Mouse (Mus musculus) adrenal gland, adult 2 months (tissue): Measurements from ENCODE around the gene Pik3c2a. TPM values are rescaled to one million over a fixed set of nuclear protein-coding genes. Genes with fewer than 3 reads are reported as not detected.

ENCODE experiments used
- DNase-seq: peaks from one replicate; pipeline ENCODE4 v3.0.0; 2021
- long read RNA-seq: library from polyadenylated mRNA; stranded (forward); transcript quantifications from one replicate; pipeline ENCODE4 v2.0.0, GENCODE M21; 2021
- polyA plus RNA-seq: library from polyadenylated mRNA; depleted of rRNA; stranded (reverse); fragments of >200 nt; gene quantifications from 2 replicates; pipeline ENCODE4 v1.2.3, GENCODE M21; 2012; rRNA removed
- total RNA-seq, 2 experiments: library from RNA; stranded (reverse); gene quantifications; 2 replicates each; pipeline ENCODE4 v1.2.3; 2021

Gene Pik3c2a
- total RNA-seq = 10 to 100 TPM; 26.2 to 31.8 TPM
- 0.74 and 0.98 TPM in 2 replicates for polyA plus RNA-seq
- long read RNA-seq, full-length matches to known transcripts = 1 of 1 reads
- long read RNA-seq, partial matches to known transcripts = 0 of 1 reads
- long read RNA-seq, other reads (novel, unspliced or antisense) = 0 of 1 reads

GRCm38 (mm10) chr7:116443004-116443696 lies at the start of gene Pik3c2a:
TSS of gene Pik3c2a (minus strand) at chr7:116443449.
- peak; percentile 98 for DNase-seq

GRCm38 (mm10) chr7:116491113-116491512 lies 47.9 kb upstream of the Pik3c2a start:
- peak; percentile 8 for DNase-seq

DNA sequence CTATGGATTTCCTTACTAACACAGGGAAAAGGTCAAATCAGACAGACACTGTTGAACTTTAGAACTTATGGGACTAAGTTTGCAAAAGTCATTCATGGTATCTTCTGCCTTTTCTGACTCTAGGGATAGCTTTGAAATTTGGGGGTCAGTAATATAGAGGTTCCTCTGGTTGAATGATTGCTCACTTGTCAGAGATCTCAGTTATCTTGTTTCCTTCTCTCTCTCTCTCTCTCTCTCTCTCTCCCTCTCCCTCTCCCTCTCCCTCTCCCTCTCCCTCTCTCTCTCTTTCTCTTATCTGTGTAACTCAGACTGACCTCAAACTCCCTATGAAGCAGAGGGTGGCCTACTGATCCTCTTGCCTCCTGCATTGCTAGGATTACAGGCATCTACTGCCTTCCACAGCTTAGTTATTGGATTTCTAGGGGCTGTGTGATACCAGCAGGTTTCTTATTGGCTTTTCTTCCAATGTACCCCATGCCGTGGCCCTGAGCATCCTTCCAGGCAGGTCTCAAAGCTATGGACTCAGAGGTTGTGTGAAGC lies 41.9 kb upstream of the Pik3c2a start:
- DNase-seq = no peak

- DNase-seq = no peak
Measured at GRCm38 (mm10) chr7:116484213-116484612, 41.0 kb upstream of the Pik3c2a start.

GRCm38 (mm10) chr7:116483782-116484181 lies 40.5 kb upstream of the Pik3c2a start:
- DNase-seq = no peak

DNA sequence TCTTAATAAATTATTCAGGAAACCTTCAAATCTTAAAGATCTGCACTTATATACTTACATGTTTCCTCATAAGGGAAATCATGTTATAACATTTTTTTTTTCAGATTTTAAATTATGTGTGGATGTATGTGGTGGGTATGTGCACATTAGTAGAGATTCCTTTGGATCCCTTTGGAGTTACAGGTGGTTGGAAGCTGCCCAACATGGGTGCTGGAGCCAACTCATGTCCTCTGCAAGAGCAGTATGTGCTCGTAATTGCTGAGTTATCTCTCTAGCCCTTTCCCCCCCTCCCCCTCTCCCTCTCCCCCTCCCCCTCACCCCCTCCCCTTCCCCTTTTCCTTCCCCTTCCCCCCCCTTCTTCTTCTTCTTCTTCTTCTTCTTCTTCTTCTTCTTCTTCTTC lies 39.9 kb upstream of the Pik3c2a start:
- DNase-seq = no peak

DNA sequence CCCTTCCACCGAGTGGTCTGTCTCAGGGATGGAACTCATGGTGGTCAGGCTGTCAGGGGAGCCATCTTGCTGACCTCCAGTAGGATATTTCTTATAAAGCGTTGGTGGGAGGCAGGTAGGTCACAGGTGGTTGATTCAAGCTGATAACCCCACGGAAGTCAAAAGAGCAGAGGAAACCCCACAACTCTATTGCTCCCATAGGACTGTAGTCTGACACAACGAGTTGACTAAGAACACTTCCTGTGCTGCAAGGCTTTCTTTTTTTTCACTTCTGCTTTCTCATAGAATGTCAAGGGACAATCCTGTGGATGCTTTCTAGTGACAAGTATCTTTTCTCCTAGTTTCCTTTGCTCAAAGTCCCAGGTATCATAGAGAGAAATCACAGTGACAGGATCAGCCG lies 33.0 kb upstream of the Pik3c2a start:
- DNase-seq = no peak

DNA sequence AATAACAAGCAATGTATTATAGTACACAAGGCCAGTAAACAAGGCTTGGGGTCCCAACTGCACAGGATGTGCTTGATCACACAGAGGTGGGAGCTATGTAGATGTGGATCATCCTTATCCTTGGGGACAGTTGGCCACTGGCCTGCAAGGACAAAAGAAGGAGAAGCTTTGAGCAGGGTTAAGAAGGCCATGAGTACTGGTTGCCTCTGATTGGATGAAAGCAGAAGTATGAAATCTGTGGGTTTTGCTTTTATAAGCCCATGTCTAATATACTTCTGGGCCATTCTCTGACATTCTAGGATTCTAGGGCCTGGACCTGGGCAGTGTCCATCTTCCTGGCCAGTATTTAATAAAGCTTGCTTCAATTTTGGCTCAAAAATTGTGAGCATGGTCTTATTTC lies 32.6 kb upstream of the Pik3c2a start:
- DNase-seq = no peak

GRCm38 (mm10) chr7:116462114-116462513 lies 18.9 kb upstream of the Pik3c2a start:
- peak; percentile 9 for DNase-seq

DNA sequence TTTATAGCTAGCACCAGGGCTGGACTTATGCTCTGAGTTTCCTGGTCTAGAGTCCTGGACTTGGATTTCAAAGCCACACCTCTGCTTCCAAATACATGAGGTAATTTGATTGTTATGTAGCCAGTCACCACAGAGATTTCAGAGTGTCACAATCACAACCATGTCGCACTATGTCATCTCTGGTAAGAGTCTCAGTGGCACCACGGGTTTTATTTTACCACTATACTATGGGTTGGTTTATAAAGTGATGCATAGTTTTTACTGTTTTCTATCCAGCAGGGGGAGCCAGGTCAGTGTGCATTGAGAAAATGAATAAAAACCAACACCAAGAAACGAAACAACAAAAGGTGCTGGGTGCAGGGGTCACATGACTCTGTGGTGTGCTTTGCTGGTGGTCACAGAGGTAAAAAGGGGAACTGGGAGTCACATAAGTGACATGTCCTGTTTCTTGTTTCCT lies 15.8 kb upstream of the Pik3c2a start:
- no peak for DNase-seq

GRCm38 (mm10) chr7:116457391-116457790 lies 14.1 kb upstream of the Pik3c2a start:
- DNase-seq = no peak

DNA sequence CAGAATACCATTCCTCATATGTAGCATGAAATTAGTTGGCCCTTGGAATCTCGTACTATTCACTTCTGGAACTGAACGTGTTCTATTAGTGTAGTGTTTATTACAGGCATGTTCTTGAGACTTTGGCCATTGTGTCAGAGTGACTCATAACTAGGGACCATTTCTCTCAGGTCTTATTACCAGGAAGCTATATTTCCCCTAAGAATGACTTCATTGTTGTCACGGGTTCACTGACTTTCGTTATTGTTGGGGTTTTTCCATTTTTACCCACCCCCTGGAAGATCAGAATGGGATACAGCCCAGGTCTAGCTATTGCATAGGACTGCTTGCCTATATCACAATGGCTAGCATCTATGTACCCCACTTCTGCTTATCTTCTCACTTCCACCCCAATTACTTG lies 13.7 kb upstream of the Pik3c2a start:
- DNase-seq = no peak

DNA sequence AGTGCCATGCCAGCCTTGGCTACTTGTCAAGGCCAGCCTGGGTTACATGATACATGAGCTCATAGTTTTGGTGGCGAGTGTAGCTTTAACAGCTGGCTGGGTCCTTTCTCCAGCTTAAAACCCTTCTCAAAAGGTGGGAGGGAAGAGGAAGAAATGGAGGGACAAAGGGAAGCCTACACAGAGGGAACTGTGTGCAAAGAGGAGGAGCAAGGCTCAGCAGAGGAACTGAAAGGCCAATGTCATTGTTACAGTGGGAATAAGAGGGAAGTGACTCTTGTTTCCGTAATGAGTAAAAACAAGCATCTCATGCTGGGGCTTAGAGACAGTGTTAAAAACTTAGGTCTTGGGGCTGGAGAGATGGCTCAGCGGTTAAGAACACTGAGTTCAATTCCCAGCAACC lies 3.4 kb upstream of the Pik3c2a start:
- DNase-seq = peak; percentile 20

DNA sequence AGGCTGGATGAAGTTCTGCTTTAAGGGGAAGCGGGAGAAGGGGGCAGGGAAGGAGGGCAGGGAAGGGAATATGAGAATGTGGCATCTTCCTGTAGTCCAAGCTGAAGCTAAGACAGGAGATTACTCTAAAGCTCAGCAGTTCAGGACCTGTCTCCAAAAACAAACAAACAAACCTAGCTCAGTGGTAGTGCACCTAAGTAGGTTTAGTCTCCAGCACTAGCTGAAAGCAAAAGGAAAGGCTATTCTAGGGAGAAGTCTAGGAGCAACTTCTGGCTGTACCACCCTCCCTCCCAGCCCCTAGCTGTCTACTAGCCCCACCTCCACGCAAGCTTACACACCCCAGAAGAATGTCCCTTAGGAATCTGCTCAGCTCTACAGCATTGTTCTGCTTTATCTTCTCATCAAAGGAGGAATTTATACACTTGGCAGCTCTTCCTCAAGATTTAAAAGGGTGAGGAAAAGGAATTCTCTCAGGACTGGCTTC lies 1.1 kb upstream of the Pik3c2a start:
- DNase-seq = peak; percentile 51

GRCm38 (mm10) chr7:116443697-116444325 lies 562 bp upstream of the Pik3c2a start:
- no peak for DNase-seq

- no peak for DNase-seq
Measured at GRCm38 (mm10) chr7:116442226-116442625, 1.0 kb downstream of the Pik3c2a start.

DNA sequence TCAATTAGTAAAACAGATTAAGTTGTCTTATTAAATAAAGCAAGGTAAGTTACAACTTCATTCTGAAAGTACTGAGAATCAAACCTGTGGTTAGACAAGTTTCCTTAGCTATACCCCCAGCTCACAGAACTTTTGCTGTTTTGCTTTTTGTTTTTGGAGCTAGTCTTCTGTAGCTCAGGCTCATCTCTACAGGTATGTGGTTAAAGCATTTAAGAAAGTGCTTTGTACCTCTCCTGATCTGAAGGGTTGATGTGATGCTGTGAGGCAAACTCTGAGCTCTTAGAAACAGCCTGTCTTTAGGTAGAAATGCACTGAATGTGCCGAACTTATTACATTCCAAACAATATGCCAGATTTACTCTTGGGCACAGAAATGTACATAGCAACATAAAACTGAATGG lies 1.9 kb downstream of the Pik3c2a start:
- DNase-seq = no peak

GRCm38 (mm10) chr7:116431661-116432060 lies 11.6 kb downstream of the Pik3c2a start:
- DNase-seq = no peak

- no peak for DNase-seq
Measured at GRCm38 (mm10) chr7:116430926-116431325, 12.3 kb downstream of the Pik3c2a start.

GRCm38 (mm10) chr7:116427206-116427605 lies 16.0 kb downstream of the Pik3c2a start:
- no peak for DNase-seq

DNA sequence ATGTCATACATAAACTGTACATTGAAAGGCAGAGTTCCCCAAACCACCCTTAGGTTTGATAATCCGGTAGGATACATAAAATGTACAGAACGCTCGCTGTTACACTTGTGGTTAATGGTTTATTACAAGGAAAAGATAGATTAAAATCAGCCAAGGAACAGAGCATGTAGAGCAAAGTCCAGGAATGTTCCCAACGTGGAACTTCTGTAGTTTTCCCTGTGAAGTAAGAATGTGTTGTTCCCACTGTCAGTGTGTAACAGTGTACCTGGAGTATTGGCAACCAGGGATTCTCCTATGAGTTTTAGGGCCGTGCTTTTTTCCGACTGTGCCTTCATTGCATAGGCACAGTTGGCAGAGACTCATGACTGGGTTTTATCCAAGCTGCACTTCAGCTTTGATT lies 17.5 kb downstream of the Pik3c2a start:
- DNase-seq = no peak

GRCm38 (mm10) chr7:116421081-116421480 lies 22.2 kb downstream of the Pik3c2a start:
- no peak for DNase-seq

DNA sequence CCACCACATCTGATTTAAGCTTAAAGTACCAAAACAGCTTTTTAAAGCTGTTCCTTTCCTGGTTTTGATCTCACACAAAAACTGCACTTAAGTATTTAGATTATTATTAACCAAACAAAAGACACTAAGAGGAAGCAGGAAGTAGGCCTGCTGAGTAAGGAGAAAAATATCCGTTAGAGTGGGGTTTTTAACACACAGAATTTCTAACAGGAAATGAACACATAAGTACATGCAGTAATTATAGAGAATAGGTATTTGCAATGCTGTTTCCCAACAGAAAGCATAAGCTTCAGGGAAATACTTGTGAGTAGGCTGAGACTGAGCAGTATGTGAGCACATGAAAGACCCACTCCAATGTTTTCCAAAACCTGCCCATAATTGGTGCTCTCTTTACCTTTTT lies 33.8 kb downstream of the Pik3c2a start:
- no peak for DNase-seq
